Mouse (Mus musculus) hindbrain, embryonic 16.5 days (tissue): Measurements from ENCODE around the gene Szt2. TPM values are rescaled to one million over a fixed set of nuclear protein-coding genes. Genes with fewer than 3 reads are reported as not detected.

ENCODE experiments used
- ATAC-seq: fragments of 200-750 bp; cut with Nextera tagmentation; 2 replicates; pipeline ENCODE4 v1.8.0; 2017; ENCODE audit warnings: moderate TSS enrichment, moderate library complexity
- H3K27ac ChIP-seq: fragments of 300-500 bp; sonication (generic); 2 replicates; pipeline ENCODE4 v1.5.1; 2014; ENCODE audit warnings: low read depth, mild to moderate bottlenecking, control low read depth, low read length, moderate library complexity
- H3K27me3 ChIP-seq: fragments of 300-500 bp; sonication (generic); replicated peaks from 2 replicates; pipeline ENCODE4 v1.6.1; 2014; ENCODE audit warnings: low read length; ENCODE audit not compliant: control insufficient read depth, insufficient read depth
- H3K36me3 ChIP-seq: fragments of 300-500 bp; sonication (generic); 2 replicates; pipeline ENCODE4 v1.6.1; 2014; ENCODE audit warnings: mild to moderate bottlenecking, low read length, moderate library complexity, mixed read lengths; ENCODE audit not compliant: control insufficient read depth, insufficient read depth
- H3K4me1 ChIP-seq: fragments of 300-500 bp; sonication (generic); 2 replicates; pipeline ENCODE4 v1.6.1; 2014; ENCODE audit warnings: low read depth, low read length; ENCODE audit not compliant: control insufficient read depth, insufficient read depth
- H3K4me2 ChIP-seq: fragments of 300-500 bp; sonication (generic); 2 replicates; pipeline ENCODE4 v1.6.1; 2014; ENCODE audit warnings: mild to moderate bottlenecking, low read length, control low read depth, moderate library complexity
- H3K4me3 ChIP-seq: fragments of 300-500 bp; sonication (generic); 2 replicates; pipeline ENCODE4 v1.5.1; 2014; ENCODE audit warnings: mild to moderate bottlenecking, low read length, control low read depth, moderate library complexity
- H3K9ac ChIP-seq: fragments of 300-500 bp; sonication (generic); 2 replicates; pipeline ENCODE4 v1.6.1; 2014; ENCODE audit warnings: low read depth, mild to moderate bottlenecking, control low read depth, low read length, moderate library complexity
- H3K9me3 ChIP-seq: fragments of 300-500 bp; sonication (generic); 2 replicates; pipeline ENCODE4 v1.6.1; 2014; ENCODE audit warnings: mild to moderate bottlenecking, low read length, moderate library complexity; ENCODE audit not compliant: control insufficient read depth
- WGBS: fragments of 180-500 bp; shearing (Covaris S2); extraction: QIAGEN DNeasy Blood & Tissue Kit; methylation state at CpG from one replicate; pipeline ENCODE4 v1.1.7; 2014; 5-methylcytosine and 5-hydroxymethylcytosine counted together
- polyA plus RNA-seq: library from polyadenylated mRNA; unstranded; fragments of >200 nt; fragmentation: Nextera tagmentation; extraction: Ambion mirVana; gene quantifications from 2 replicates; pipeline ENCODE4 v1.2.1, GENCODE M21; 2015

Gene Szt2
- polyA plus RNA-seq = 8.0 and 8.7 TPM in 2 replicates

DNA sequence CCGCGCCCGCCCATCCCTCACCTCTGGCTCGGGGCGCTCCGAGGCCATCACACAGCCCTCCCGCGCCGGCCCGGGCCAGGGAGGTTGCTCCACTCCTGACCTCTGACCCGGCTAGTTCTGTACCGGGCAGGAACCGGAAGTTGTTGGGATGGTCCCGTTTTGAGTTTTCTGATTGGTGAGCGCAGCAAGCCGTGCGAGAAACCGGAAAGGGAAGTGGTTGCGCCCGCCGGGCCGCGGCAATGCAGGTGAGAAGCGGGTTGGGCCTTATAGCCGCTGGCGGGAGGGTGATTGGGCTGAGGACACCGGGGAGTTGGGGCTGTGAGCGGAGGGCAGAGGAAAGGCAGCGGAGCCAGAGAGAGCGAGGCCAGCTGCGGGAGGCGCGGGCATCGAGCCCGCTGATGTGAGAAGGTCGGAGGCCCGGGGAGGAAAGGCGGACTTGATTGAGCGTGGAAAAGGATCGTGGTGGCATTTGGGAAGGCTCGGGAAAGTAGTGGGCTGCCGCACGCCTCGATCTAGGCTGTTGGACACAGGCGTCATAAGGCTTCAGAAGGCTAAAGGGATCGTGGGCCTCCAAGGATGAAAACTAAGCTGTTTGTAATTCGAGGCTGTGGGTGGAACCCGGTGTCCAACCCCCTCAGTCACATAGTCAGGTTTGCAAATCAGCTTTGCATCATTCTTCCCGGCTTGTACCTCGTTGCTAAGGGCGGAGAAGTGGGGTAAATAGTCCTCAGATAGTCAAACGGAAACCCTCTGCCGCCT is at the start of gene Szt2, which contains the start of gene Med8:
Gene Szt2, minus strand, starts transcription at position 132 of the 759 bp plus-strand sequence.
Gene Med8, plus strand, starts transcription at position 196 of the 759 bp plus-strand sequence.
- WGBS = under 1% methylated on average over 53 of the region's 53 CpGs

DNA sequence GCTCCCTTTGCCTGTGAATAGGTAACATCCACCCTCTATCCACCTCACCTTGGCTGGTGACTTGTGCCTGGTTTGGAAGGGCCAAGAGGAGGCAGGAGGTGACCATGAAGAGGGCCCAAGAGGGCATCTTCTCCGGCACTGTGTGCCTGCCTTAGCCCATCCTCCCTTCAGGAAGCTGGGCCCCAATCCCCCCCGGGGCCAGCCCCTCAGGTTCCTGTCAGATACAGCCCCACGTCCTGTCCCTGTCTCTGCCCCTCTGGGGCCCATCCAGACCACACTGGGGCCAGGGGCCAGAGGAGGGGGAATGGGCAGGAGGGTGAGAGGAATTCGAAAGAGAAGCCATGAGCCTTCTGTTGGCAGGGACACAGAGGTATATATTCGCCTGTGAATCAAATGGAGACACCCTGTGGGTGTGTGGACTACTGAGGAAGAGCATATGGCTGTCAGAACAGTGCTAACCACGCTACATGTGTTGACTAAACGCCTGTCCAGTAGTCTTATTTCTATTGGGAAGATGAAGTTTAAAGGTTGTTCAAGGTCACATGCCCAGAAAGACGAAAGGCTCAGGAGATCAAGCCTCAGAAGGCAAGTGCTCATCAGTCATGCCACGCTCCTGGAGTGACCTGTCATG is 48.4 kb upstream of the Szt2 start, which contains the start of gene Mpl:
Gene Mpl, minus strand, starts transcription at position 169 of the 631 bp plus-strand sequence.
- Histone ChIP-seq H3K4me3 (no peak within 1 kb of the TSS), H3K9ac (no peak within 1 kb of the TSS), H3K36me3 (no peaks in the 10 kb centered on the region), H3K4me2 (no peak within 1 kb of the TSS), H3K4me1 (no peaks in the 10 kb centered on the region), H3K9me3 (no peaks in the 10 kb centered on the region), H3K27ac (no peak within 1 kb of the TSS), H3K27me3 (no peaks in the 10 kb centered on the region)
- 72% methylated on average over 9 of the region's 9 CpGs for WGBS
- ATAC-seq = no peak

More for the DNA sequence above, at the start of gene Szt2, which contains the start of gene Med8:
- Histone ChIP-seq H3K27me3 (no peaks in the 10 kb centered on the region), H3K9me3 (no peaks in the 10 kb centered on the region), H3K36me3 (peaks cover 19% of the 10 kb centered on the region), H3K9ac (peak within 1 kb of the TSS; percentile 92), H3K4me1 (peaks cover 16% of the 10 kb centered on the region), H3K27ac (peak within 1 kb of the TSS; percentile 72), H3K4me3 (peak within 1 kb of the TSS; percentile 98), H3K4me2 (peak within 1 kb of the TSS; percentile 75)
- peak; percentile 96 for ATAC-seq

DNA sequence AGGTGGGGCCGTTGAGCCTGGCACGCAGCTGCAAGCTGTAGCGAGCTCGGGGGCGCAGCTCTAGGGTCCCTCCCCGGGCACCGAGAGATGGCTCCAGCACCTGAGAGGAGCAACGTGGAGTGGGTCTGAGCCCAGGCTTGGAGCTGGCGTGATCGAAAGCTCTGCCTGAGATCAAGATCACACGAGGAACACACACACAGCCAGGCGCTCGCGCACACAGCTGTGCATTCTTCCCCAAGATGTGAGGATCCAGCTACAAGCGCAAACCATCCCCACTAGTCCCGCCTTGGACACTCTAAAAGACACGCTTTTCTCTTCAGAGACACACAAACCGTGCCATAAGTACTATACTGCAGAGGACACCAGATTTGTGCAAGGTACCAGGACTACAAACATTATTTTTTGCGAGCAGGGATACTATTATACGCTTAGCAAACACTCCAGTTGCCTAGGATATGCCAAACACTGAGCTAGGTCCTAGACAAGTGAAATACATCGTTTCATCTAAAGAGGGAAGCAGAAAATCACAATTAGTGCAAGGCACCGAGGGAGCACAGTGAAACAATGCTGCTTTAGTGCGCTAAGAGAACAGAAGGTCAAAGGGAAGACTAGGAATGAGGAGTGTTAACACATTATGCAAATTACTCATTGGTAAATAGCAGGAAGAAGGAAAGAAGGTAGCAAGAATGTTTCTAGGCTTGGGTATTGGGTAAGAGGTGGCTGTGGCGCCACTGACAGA is 37.5 kb upstream of the Szt2 start:
- H3K27ac ChIP-seq = 0 out of 2 replicates have a peak overlapping the region, but pooled peaks have one; percentile 13
- H3K4me2 ChIP-seq = peak overlapping the region; percentile 94
- H3K9me3 ChIP-seq = no peaks in the 10 kb centered on the region
- H3K9ac ChIP-seq = peak overlapping the region; percentile 66
- peak overlapping the region; percentile 49 for H3K4me3 ChIP-seq
- ATAC-seq = peak; percentile 68
- H3K27me3 ChIP-seq = no peaks in the 10 kb centered on the region
- peaks cover 10% of the 10 kb centered on the region for H3K4me1 ChIP-seq
- no peaks in the 10 kb centered on the region for H3K36me3 ChIP-seq
- 19% methylated on average over 24 of the region's 24 CpGs for WGBS

DNA sequence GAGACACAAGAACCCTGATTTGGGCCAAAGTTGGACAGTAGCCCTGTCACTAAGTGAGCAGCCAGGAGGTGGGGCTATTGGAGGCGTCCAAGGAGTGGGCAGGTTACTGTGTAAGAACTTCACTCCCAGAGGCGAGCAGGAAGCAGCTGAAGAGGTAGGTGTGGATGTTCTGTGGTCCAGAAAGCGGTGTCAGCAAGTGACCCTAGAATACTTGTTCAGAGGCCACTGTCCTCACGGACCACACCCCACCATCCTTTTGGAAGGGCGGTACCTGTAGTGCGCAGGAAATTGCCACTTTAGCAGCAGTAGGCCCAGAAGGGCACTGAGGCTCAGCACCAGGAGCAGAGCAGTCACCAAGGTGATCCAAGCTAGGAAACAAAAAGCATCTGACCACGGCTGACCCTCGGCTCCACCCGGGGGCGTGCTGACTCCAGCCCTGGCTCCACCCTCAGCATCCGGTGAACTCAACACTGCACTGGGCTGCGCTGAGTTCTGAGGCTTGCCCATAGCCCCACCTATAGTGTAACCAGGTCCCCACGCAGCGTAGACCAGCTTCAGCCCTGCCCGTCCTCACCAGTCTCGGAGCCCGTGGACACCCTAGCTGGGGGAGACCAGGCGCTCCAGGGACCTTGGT is 36.8 kb upstream of the Szt2 start:
- ATAC-seq = peak; percentile 84
- Histone ChIP-seq H3K4me3 (peak overlapping the region; percentile 49), H3K4me2 (peak overlapping the region; percentile 94), H3K9ac (peak overlapping the region; percentile 66), H3K9me3 (no peaks in the 10 kb centered on the region), H3K36me3 (no peaks in the 10 kb centered on the region), H3K27ac (0 out of 2 replicates have a peak overlapping the region, but pooled peaks have one; percentile 13), H3K4me1 (peaks cover 10% of the 10 kb centered on the region), H3K27me3 (no peaks in the 10 kb centered on the region)
- 21% methylated on average over 18 of the region's 18 CpGs for WGBS

DNA sequence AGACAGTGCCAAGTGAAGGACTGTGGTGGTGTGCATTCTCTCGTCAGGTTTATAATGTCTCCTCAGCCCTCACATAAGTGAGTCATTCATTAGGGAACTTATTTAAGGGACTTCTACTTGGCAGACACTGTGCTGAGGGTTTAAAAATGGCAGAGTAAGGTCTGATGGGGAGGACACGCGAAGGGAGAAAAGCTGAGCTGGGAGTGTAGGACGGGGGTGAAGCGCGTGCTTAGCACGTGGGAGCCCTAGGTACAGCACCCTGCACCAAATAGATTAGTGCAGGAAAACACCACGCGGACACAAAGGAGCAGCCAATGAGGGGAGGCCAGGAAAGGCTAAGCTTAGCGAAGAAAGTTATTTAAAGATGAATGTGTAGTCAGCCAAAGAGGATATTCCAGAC is 36.0 kb upstream of the Szt2 start:
- no peaks in the 10 kb centered on the region for H3K9me3 ChIP-seq
- ATAC-seq = no peak
- no peaks in the 10 kb centered on the region for H3K36me3 ChIP-seq
- WGBS = 87% methylated on average over 10 of the region's 10 CpGs
- H3K9ac ChIP-seq = no peak overlapping the region
- no peaks in the 10 kb centered on the region for H3K27me3 ChIP-seq
- H3K4me3 ChIP-seq = no peak overlapping the region
- H3K4me2 ChIP-seq = no peak overlapping the region
- H3K4me1 ChIP-seq = peaks cover 10% of the 10 kb centered on the region
- H3K27ac ChIP-seq = no peak overlapping the region

DNA sequence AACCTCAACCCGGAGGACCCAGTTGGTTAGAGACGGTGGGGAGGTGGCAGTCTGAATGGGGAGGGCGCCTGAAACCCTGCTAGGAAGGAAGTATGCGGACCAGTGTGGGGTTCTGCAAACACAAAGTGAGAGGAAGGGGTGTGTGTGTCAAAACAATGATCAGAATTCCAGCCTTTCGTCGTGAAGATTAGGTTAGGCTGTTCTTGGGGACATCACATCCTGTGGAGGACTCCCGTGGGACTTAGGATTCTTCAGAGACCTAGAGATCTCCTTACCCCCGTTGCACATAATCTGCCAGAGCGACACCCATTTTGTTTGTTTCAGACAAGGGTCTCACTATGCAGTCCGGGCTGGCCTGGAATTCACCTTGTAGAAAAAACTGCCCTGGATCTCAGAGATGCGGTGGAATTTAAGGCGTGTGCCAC is 28.8 kb upstream of the Szt2 start:
- WGBS = 10% methylated on average over 12 of the region's 12 CpGs
- peak overlapping the region; percentile 48 for H3K4me3 ChIP-seq
- peak overlapping the region; percentile 58 for H3K9ac ChIP-seq
- no peaks in the 10 kb centered on the region for H3K9me3 ChIP-seq
- H3K27me3 ChIP-seq = no peaks in the 10 kb centered on the region
- H3K36me3 ChIP-seq = no peaks in the 10 kb centered on the region
- H3K27ac ChIP-seq = peak overlapping the region; percentile 84
- peak; percentile 30 for ATAC-seq
- peak overlapping the region; percentile 84 for H3K4me2 ChIP-seq
- peaks cover 11% of the 10 kb centered on the region for H3K4me1 ChIP-seq

DNA sequence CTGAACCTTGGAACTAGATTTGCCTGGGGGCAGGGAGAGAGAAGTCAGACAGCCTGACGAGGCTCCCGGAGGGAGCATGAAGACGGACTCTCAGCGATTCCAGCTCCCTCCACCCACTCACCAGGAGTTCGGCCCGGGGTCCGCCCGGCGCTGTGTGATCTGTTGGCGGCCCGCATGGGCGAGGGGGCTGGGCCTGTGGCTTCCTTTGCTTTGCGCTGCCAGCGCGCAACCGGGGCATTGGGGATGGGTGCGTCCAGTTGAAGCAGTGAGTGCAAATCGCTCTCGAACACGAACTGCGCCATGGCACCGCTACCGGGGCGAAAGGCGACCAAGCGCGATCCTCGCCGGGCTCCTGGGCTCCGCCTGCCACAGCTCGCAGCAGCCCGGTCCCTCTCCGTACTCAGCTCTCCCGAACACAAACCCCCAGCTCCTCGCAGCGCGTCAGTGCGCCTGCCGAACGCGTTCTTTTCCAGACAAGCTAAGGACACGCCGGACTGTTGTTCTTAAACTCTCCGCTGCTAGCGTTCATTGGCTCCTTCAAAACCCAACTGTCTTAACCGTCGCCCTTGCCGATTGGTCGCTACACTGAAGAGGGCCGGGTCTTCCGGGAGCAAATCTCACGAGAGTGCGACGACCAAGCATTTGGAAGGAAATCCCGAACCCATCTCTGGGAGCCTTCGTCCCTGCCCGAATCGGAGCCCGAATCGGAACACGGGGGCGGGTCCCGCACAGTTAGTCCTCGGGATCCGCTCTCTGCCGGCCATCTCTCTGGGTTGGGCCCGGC is 27.9 kb upstream of the Szt2 start, which contains the start of gene Cdc20:
Gene Cdc20, minus strand, starts transcription at position 533 of the 784 bp plus-strand sequence.
- Histone ChIP-seq H3K9ac (peak within 1 kb of the TSS; percentile 60), H3K36me3 (peaks cover 5% of the 10 kb centered on the region; the same call in 1 of the 2 replicates), H3K27ac (peak within 1 kb of the TSS; percentile 84), H3K4me3 (peak within 1 kb of the TSS; percentile 48), H3K9me3 (no peaks in the 10 kb centered on the region), H3K27me3 (no peaks in the 10 kb centered on the region), H3K4me1 (peaks cover 11% of the 10 kb centered on the region), H3K4me2 (peak within 1 kb of the TSS; percentile 84)
- peak; percentile 97 for ATAC-seq
- under 1% methylated on average over 59 of the region's 67 CpGs for WGBS

DNA sequence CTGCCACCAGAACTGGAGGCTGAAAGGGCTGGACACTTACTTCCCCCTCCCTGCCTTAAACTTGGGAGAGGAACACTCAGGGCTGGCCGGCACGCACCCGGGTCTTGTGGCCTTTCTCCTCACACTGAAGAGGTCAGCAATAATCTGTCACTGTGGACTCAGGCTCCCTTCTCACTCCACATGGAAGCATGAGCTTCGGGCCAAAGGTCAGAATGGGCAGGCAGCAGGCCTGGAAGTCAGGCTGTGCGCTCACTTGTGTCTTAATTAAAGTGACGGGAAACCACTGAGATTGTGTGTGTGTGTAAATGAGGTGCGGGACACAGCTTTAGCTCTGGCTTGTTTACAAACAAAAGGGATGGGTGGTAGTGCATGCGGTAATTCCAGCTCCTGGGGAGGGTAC is 23.3 kb upstream of the Szt2 start:
- Histone ChIP-seq H3K4me2 (no peak overlapping the region), H3K4me1 (peaks cover 19% of the 10 kb centered on the region), H3K4me3 (no peak overlapping the region), H3K9ac (no peak overlapping the region), H3K9me3 (no peaks in the 10 kb centered on the region), H3K27ac (no peak overlapping the region), H3K27me3 (no peaks in the 10 kb centered on the region), H3K36me3 (peaks cover 8% of the 10 kb centered on the region; the same call in 1 of the 2 replicates)
- no peak for ATAC-seq
- WGBS = 52% methylated on average over 8 of the region's 8 CpGs
